Mouse (Mus musculus) embryonic facial prominence, embryonic 11.5 days (tissue): Measurements from ENCODE around the gene Klhdc8a. TPM values are rescaled to one million over a fixed set of nuclear protein-coding genes. Genes with fewer than 3 reads are reported as not detected.
"Not testable (repeated sequence)": the region's sequence is repeated elsewhere in the genome, so short reads cannot be mapped to it uniquely, and the experiment has no call there.

Source experiments
- ATAC-seq: fragments of 200-750 bp; cut with Nextera tagmentation; replicated peaks from 2 replicates; pipeline ENCODE4 v1.8.0; 2017; ENCODE audit warnings: low read depth; ENCODE audit not compliant: insufficient number of reproducible peaks, low FRiP score, low TSS enrichment
- DNase-seq: peaks from one replicate; pipeline ENCODE4 v3.0.0-alpha.2; 2015; ENCODE audit warnings: low spot score
- H3K27ac ChIP-seq: fragments of 300-500 bp; sonication (generic); replicated peaks from 2 replicates; pipeline ENCODE4 v1.5.1; 2014; ENCODE audit warnings: mild to moderate bottlenecking, low read depth, low read length, control low read depth
- H3K27me3 ChIP-seq: fragments of 300-500 bp; sonication (generic); 2 replicates; pipeline ENCODE4 v1.6.1; 2014; ENCODE audit warnings: mild to moderate bottlenecking, low read length, moderate library complexity, mixed read lengths; ENCODE audit not compliant: control insufficient read depth, insufficient read depth
- H3K36me3 ChIP-seq: fragments of 300-500 bp; sonication (generic); replicated peaks from 2 replicates; pipeline ENCODE4 v1.6.1; 2014; ENCODE audit warnings: low read depth, mild to moderate bottlenecking, low read length, moderate library complexity, mixed read lengths; ENCODE audit not compliant: control insufficient read depth, insufficient read depth
- H3K4me1 ChIP-seq: fragments of 300-500 bp; sonication (generic); 2 replicates; pipeline ENCODE4 v1.6.1; 2014; ENCODE audit warnings: low read length, mixed read lengths; ENCODE audit not compliant: control insufficient read depth, insufficient read depth
- H3K4me2 ChIP-seq: fragments of 300-500 bp; sonication (generic); 2 replicates; pipeline ENCODE4 v1.6.1; 2014; ENCODE audit warnings: low read depth, mild to moderate bottlenecking, control low read depth, low read length, moderate library complexity
- H3K4me3 ChIP-seq: fragments of 300-500 bp; sonication (generic); 2 replicates; pipeline ENCODE4 v1.5.1; 2014; ENCODE audit warnings: low read depth, low read length, control low read depth
- H3K9ac ChIP-seq: fragments of 300-500 bp; sonication (generic); replicated peaks from 2 replicates; pipeline ENCODE4 v1.6.1; 2014; ENCODE audit warnings: mild to moderate bottlenecking, control low read depth, low read length
- H3K9me3 ChIP-seq: fragments of 300-500 bp; sonication (generic); replicated peaks from 2 replicates; pipeline ENCODE4 v1.6.1; 2016; ENCODE audit warnings: mild to moderate bottlenecking, low read length, inconsistent platforms, mixed read lengths; ENCODE audit not compliant: control insufficient read depth
- WGBS: fragments of 180-500 bp; shearing (Covaris S2); extraction: QIAGEN DNeasy Blood & Tissue Kit; methylation state at CpG from one replicate; pipeline ENCODE4 v1.1.7; 2014; 5-methylcytosine and 5-hydroxymethylcytosine counted together
- polyA plus RNA-seq: library from polyadenylated mRNA; unstranded; fragments of >200 nt; fragmentation: Nextera tagmentation; extraction: Ambion mirVana; gene quantifications from 2 replicates; pipeline ENCODE4 v1.2.1, GENCODE M21; 2014

The Klhdc8a gene
- polyA plus RNA-seq, 1 experiment from 2014 or later, result 0.66 TPM

DNA sequence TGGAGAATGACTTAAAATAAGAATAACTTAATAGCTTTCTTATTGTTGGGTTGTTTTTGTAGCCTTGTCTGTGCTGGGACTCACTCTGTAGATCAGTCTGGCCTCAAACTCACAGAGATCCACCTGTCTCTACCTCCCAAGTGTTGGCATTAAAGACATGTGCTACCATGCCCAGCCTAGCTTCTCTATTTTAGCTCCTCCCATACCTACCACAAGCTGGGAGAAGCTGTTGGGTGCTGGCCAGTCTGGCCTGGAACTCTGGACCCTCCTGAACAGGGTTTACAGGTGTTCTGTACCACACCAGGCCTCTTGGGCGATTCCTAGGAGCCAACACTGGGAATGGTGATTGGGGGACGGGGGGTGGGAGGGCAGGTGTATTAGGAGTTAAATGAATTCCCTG is 44.8 kb downstream of the Klhdc8a start:
- no peak for DNase-seq
- WGBS, result 83% methylated on average over 2 of the region's 2 CpGs
- Histone ChIP-seq H3K4me2 (no peak overlapping the region), H3K36me3 (no peaks in the 10 kb centered on the region), H3K4me1 (no peaks in the 10 kb centered on the region), H3K4me3 (no peak overlapping the region), H3K27ac (no peak overlapping the region), H3K9ac (no peak overlapping the region), H3K27me3 (no peaks in the 10 kb centered on the region), H3K9me3 (no peaks in the 10 kb centered on the region)
- no peak for ATAC-seq

DNA sequence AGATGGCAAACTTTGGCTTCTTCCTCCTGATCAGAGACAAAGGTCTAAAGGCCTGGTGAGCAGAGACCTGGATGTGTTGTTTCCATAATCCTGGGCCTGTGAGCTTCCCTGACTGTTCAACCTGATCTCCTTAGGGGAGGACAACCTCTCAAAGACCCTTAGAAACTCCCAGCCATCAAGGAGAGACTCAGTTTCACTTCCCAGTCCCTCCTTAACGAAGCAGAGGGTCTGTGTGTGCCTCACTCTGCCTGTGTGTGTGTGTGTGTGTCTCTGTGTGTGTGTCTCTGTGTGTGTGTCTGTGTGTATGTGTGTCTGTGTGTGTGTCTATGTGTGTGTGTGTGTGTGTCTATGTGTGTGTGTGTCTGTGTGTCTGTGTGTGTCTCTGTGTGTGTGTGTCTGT is 45.2 kb downstream of the Klhdc8a start:
- H3K36me3 ChIP-seq, result no peaks in the 10 kb centered on the region
- H3K4me3 ChIP-seq, result no peak overlapping the region
- H3K4me1 ChIP-seq, result no peaks in the 10 kb centered on the region
- DNase-seq (no peak), ATAC-seq (no peak)
- H3K9me3 ChIP-seq, result no peaks in the 10 kb centered on the region
- 93% methylated on average over 1 of the region's 1 CpGs for WGBS
- H3K4me2 ChIP-seq, result no peak overlapping the region
- no peak overlapping the region for H3K27ac ChIP-seq
- no peaks in the 10 kb centered on the region for H3K27me3 ChIP-seq
- H3K9ac ChIP-seq, result no peak overlapping the region

- Histone ChIP-seq H3K4me3 (no peak overlapping the region), H3K4me1 (no peaks in the 10 kb centered on the region), H3K4me2 (no peak overlapping the region), H3K36me3 (no peaks in the 10 kb centered on the region), H3K9ac (no peak overlapping the region), H3K27ac (no peak overlapping the region), H3K9me3 (no peaks in the 10 kb centered on the region), H3K27me3 (no peaks in the 10 kb centered on the region)
- ATAC-seq (no peak), DNase-seq (no peak)
- WGBS, result 88% methylated on average over 4 of the region's 4 CpGs
Measured at GRCm38 (mm10) chr1:132345514-132345913, 47.1 kb downstream of the Klhdc8a start.

DNA sequence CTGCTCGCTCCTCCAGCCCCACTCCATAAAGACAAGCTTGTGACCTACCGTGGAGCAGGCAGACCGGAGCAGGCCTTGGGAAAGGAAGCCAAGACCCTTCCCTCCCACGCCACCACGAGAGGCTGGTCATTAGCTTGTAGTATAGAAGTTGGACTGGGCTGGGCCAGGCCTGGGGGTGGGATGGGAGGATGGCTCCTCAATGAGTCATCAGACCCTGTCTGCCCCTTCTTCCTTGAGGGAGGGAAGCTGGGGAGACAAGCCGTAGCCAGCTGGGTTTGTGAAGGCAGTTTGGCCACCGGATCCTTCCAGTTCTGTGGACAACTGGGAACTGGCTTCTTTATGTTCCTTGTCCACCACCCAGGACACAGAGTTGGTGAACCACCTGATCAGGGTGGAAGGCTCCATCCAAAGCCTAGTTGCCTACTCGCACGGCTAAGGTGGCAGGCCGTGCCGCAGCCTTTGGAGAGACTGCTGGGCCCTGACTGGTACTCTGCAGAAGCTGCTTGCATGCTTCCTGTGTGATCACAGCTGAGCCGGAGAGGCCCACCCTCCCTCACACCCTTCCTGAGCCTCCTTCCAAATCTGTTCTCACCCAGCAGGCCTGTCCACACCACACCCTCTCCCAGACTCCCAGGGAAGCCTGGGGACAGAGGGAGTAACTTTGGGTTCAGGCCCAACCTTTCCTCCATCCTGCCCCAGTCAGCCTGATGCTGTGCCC is 47.9 kb downstream of the Klhdc8a start:
- no peak overlapping the region for H3K4me3 ChIP-seq
- no peak overlapping the region for H3K27ac ChIP-seq
- H3K9me3 ChIP-seq, result no peaks in the 10 kb centered on the region
- H3K27me3 ChIP-seq, result no peaks in the 10 kb centered on the region
- no peaks in the 10 kb centered on the region for H3K4me1 ChIP-seq
- H3K4me2 ChIP-seq, result no peak overlapping the region
- H3K9ac ChIP-seq, result no peak overlapping the region
- 81% methylated on average over 12 of the region's 12 CpGs for WGBS
- no peaks in the 10 kb centered on the region for H3K36me3 ChIP-seq
- ATAC-seq (no peak), DNase-seq (no peak)

DNA sequence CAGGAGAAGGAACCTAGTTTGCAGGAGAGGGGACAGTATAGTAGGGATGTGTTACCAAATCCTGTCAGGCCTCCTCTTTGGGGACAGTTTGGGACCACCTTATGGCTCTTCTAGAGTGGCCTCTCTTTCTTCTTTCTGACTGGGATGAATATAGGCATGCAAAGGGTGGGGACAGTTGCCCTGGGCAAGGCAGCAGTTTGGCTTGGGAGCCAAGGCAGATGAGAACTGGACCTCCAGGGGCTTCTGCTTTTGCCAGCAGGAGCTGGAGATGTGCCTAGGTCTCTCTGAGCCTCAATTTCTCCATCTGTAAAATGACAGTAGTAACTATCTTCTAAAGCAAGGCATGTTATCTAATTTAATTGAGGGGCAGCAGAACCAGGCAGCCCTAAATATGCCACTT is 48.5 kb downstream of the Klhdc8a start:
- no peak overlapping the region for H3K4me3 ChIP-seq
- H3K36me3 ChIP-seq, result no peaks in the 10 kb centered on the region
- no peak overlapping the region for H3K4me2 ChIP-seq
- no peak for ATAC-seq
- no peak overlapping the region for H3K27ac ChIP-seq
- no peaks in the 10 kb centered on the region for H3K9me3 ChIP-seq
- H3K27me3 ChIP-seq, result no peaks in the 10 kb centered on the region
- no peak overlapping the region for H3K9ac ChIP-seq
- no peak for DNase-seq
- H3K4me1 ChIP-seq, result no peaks in the 10 kb centered on the region

DNA sequence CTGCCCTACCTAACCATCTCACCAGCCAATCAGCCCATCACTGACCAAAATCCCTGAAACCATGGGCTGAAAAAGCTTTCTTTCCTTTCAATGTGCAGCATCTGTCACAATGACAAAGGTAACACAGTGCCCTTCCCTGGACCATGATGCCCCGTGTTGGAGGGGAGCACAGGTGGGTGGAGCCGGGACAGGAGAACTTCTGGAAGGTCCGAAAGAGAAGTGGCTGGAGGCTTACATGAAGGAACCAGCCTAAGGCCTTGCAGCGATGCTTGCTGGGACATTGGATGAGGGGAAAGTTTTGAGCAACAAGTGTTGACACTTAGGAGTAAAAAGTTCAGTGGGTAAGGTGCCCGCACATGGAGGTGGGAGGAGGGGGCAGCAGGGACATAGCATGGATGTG is 50.0 kb downstream of the Klhdc8a start:
- Histone ChIP-seq H3K4me3 (no peak overlapping the region), H3K36me3 (no peaks in the 10 kb centered on the region), H3K27ac (no peak overlapping the region), H3K9me3 (no peaks in the 10 kb centered on the region), H3K4me2 (no peak overlapping the region), H3K27me3 (no peaks in the 10 kb centered on the region), H3K9ac (no peak overlapping the region), H3K4me1 (no peaks in the 10 kb centered on the region)
- DNase-seq, result no peak
- WGBS, result 74% methylated on average over 5 of the region's 5 CpGs
- ATAC-seq, result no peak

- H3K4me2 ChIP-seq, H3K9me3 ChIP-seq, H3K4me3 ChIP-seq, H3K27me3 ChIP-seq, H3K27ac ChIP-seq, H3K36me3 ChIP-seq, ATAC-seq, DNase-seq, H3K4me1 ChIP-seq, H3K9ac ChIP-seq: not testable (repeated sequence)
Measured at GRCm38 (mm10) chr1:132349049-132349448, 50.6 kb downstream of the Klhdc8a start.

- not testable (repeated sequence) for H3K36me3 ChIP-seq, H3K4me1 ChIP-seq, H3K27me3 ChIP-seq, H3K9ac ChIP-seq, H3K27ac ChIP-seq, DNase-seq, H3K4me2 ChIP-seq, H3K4me3 ChIP-seq, ATAC-seq, H3K9me3 ChIP-seq
- WGBS, result 90% methylated on average over 3 of the region's 3 CpGs
Measured at GRCm38 (mm10) chr1:132349601-132350000, 51.2 kb downstream of the Klhdc8a start.
